Mouse (Mus musculus): ENCODE data around the gene Rerg.

- TF ChIP-seq CTCF (IDR thresholded peaks at IDR 0.05; ENCODE audit: low read depth) = no peak
- no peak for TF ChIP-seq EP300 (optimal IDR thresholded peaks at IDR 0.05)
Observed at GRCm38 (mm10) chr6:137201166-137201565, 30.9 kb upstream of the Rerg start.

Measured in stomach, postnatal 0 days (tissue).